Mouse (Mus musculus) liver, embryonic 16.5 days (tissue): ENCODE data around the gene Barhl1. TPM values are rescaled to one million over a fixed set of nuclear protein-coding genes. Genes with fewer than 3 reads are reported as not detected.

Experiments
- ATAC-seq: fragments of 200-750 bp; cut with Nextera tagmentation; 2 replicates; pipeline ENCODE4 v1.8.0; 2017; ENCODE audit warnings: low read depth, mild to moderate bottlenecking, moderate number of reproducible peaks, moderate library complexity
- H3K27ac ChIP-seq: fragments of 300-500 bp; sonication (generic); 2 replicates; pipeline ENCODE4 v1.5.1; 2014; ENCODE audit warnings: mild to moderate bottlenecking, low read length
- H3K27me3 ChIP-seq: fragments of 300-500 bp; sonication (generic); 2 replicates; pipeline ENCODE4 v1.6.1; 2014; ENCODE audit warnings: low read depth, low read length, mixed read lengths; ENCODE audit not compliant: control insufficient read depth, insufficient read depth
- H3K36me3 ChIP-seq: fragments of 300-500 bp; sonication (generic); 2 replicates; pipeline ENCODE4 v1.6.1; 2014; ENCODE audit warnings: mild to moderate bottlenecking; ENCODE audit not compliant: control insufficient read depth, insufficient read depth
- H3K4me1 ChIP-seq: fragments of 300-500 bp; sonication (generic); 2 replicates; pipeline ENCODE4 v1.6.1; 2014; ENCODE audit warnings: low read depth, low read length, mixed read lengths; ENCODE audit not compliant: control insufficient read depth
- H3K4me2 ChIP-seq: fragments of 300-500 bp; sonication (generic); 2 replicates; pipeline ENCODE4 v1.6.1; 2014; ENCODE audit warnings: low read depth, low read length, mixed read lengths
- H3K4me3 ChIP-seq: fragments of 300-500 bp; sonication (generic); 2 replicates; pipeline ENCODE4 v1.5.1; 2014; ENCODE audit warnings: low read depth, mild to moderate bottlenecking, low read length
- H3K9ac ChIP-seq: fragments of 300-500 bp; sonication (generic); 2 replicates; pipeline ENCODE4 v1.6.1; 2014; ENCODE audit warnings: low read depth, low read length
- H3K9me3 ChIP-seq: fragments of 300-500 bp; sonication (generic); replicated peaks from 2 replicates; pipeline ENCODE4 v1.6.1; 2016; ENCODE audit warnings: low read length; ENCODE audit not compliant: control insufficient read depth
- WGBS: fragments of 180-500 bp; shearing (Covaris S2); extraction: QIAGEN DNeasy Blood & Tissue Kit; methylation state at CpG from one replicate; pipeline ENCODE4 v1.1.7; 2014; ENCODE audit not compliant: insufficient replicate concordance; 5-methylcytosine and 5-hydroxymethylcytosine counted together
- polyA plus RNA-seq: library from polyadenylated mRNA; unstranded; fragments of >200 nt; fragmentation: Nextera tagmentation; extraction: Ambion mirVana; gene quantifications from 2 replicates; pipeline ENCODE4 v1.2.1, GENCODE M21; 2015

Barhl1 gene
- polyA plus RNA-seq, 1 experiment from 2014 or later, result not detected

- no peak overlapping the region for H3K9ac ChIP-seq
- no peak for ATAC-seq
- 59% methylated on average over 4 of the region's 4 CpGs for WGBS
- H3K4me3 ChIP-seq, result no peak overlapping the region
- H3K9me3 ChIP-seq, result no peaks in the 10 kb centered on the region
- H3K27ac ChIP-seq, result no peak overlapping the region
- H3K4me1 ChIP-seq, result no peaks in the 10 kb centered on the region
- peaks cover 2% of the 10 kb centered on the region for H3K36me3 ChIP-seq
- H3K27me3 ChIP-seq, result no peaks in the 10 kb centered on the region
- H3K4me2 ChIP-seq, result no peak overlapping the region
Observed at GRCm38 (mm10) chr2:28859303-28859702, 57.2 kb downstream of the Barhl1 start.

Other genes with a start within 250 kb of the Barhl1 start
- 2.8 and 3.3 TPM in 2 replicates for gene Spaca9, start 216.9 kb downstream of the Barhl1 start, polyA plus RNA-seq
- gene Ak8, start 216.5 kb downstream of the Barhl1 start, polyA plus RNA-seq, result 0.39 and 0.52 TPM in 2 replicates
- 3.9 and 4.3 TPM in 2 replicates for gene Gtf3c4, start 76.3 kb downstream of the Barhl1 start, polyA plus RNA-seq
- 3.6 and 3.9 TPM in 2 replicates for gene Ddx31, start 76.3 kb downstream of the Barhl1 start, polyA plus RNA-seq
- gene Cfap77, start 138.4 kb upstream of the Barhl1 start, polyA plus RNA-seq, result 0.11 TPM in 1 of 2 replicates, not detected in the other
- gene Ttf1, start 143.6 kb upstream of the Barhl1 start, polyA plus RNA-seq, result 3.8 and 4.1 TPM in 2 replicates
- gene Setx, start 207.5 kb upstream of the Barhl1 start, polyA plus RNA-seq, result 2.3 and 3.3 TPM in 2 replicates